Mouse (Mus musculus) ovary, postnatal 36 days (tissue): ENCODE measurements around the gene Nrap.
"Not testable (repeated sequence)": the region's sequence is repeated elsewhere in the genome, so short reads cannot be mapped to it uniquely, and the experiment has no call there.

Experiments
- DNase-seq: peaks from one replicate; pipeline ENCODE4 v3.0.0; 2022; ENCODE audit warnings: low spot score, mixed read lengths

The Nrap gene

GRCm38 (mm10) chr19:56389879-56390278, at the start of gene Nrap:
TSS of gene Nrap (minus strand) at chr19:56390037.
- DNase-seq, result no peak

DNA sequence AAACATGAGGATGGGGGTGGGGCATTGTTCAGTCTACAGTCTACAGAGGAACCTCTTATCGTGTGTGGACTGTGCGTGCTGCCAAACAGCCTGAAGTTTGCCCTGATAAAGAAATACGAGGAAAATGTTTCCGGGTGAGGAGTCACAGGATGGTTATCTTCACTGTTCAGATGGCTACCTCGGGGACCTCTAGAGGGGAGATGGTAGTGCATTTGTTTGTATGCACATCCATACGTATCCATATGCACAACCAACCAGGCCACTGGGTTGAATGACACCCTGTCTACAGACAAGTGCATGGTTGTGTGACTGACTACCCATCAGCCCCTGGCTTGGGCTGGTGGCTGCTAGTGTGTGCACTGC, 49.2 kb upstream of the Nrap start:
- DNase-seq, result no peak

DNA sequence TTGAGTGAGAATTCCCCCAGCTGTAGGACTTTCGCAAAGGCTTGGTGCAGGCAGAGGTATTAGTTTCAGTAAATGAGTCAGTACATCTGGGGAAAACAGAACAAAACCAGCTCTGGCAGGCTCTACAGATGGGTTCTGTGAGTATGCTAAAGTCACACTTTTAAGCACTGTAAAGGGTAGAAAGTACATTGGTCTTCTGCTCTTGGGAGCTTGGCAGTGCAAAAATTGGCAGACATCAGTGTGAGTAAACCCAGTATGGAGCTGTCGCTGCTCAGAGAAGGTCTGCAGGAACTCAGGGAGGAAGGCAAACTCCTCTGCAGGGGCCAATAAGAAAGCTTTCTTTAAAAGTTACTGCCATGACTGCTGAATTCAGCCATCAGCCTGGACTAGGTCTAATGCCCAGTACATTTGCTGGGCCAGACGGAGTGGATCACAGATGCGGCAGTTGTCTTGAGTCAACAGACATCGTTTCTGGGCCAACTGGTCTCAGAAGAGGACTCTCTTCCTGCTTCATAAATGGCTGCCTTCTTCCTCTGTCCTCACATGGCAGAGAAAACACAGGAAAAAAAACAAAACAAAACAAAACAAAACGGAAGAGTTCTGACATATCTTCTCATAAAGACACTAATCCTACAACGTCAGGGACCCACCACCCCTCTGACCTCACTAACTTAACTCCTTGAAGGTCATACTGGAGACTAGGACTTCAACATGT, 48.7 kb upstream of the Nrap start:
- no peak for DNase-seq

- no peak for DNase-seq
Measured at GRCm38 (mm10) chr19:56436380-56436779, 46.5 kb upstream of the Nrap start.

GRCm38 (mm10) chr19:56433581-56433980, 43.7 kb upstream of the Nrap start:
- no peak for DNase-seq

DNA sequence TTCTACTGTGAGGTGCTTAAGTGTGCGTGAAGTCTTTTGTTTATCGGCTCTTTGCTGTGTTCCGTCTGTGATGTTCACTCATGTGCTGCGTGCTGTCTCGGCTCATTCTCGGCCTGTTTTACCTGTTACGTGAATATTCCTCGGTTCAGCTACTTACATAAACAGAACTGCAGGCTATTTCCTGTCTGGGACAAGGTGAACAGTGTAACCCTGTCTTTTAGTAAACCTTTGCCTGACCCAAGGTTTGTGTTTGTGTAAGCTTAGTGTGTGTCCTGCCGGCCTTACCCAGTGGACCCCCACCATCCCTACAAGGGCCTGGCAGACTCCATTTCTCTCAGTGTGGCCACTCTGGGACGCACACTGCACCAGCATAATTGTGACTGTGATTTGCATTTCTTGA, 42.9 kb upstream of the Nrap start:
- no peak for DNase-seq

- DNase-seq, result no peak
Measured at GRCm38 (mm10) chr19:56430369-56430768, 40.5 kb upstream of the Nrap start.

- no peak for DNase-seq
Measured at GRCm38 (mm10) chr19:56425492-56425891, 35.7 kb upstream of the Nrap start.

DNA sequence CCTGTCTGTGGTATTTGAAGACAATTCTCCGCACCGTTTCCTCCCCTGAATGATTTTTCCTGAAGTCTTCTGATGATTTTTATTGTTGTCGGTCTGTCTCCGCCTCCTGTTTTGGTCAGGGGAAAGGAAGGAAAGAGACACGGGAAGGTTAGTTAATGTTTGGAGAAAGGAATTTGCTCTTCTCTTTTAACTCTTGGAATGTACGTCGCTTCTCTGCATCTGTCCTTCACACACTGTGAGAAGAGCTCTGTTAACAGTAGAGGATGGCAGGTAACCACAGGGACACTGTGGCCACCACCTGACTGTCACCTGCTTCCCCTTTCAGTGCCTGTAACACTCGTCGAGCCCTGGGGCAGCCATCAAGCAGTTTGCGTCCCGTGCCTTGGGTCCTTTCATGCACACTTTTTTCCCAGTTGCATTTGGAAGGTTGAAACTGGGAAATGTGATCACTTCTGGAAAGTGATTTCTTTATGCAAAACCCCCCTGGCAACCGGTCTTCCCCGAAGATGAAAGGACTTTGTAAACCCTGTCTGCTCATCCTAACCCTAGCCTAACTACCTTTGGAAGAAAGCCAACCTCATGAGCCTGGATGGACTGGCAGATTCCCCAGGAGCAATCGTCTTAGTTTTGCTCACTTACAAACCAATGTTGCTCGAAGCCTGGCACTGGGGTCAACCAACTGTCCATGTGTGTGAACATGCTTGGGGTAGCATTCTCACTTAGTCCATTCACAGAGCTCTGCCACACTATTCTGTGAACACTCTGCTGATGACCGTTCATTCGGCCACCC, 35.0 kb upstream of the Nrap start:
- DNase-seq, result no peak

DNA sequence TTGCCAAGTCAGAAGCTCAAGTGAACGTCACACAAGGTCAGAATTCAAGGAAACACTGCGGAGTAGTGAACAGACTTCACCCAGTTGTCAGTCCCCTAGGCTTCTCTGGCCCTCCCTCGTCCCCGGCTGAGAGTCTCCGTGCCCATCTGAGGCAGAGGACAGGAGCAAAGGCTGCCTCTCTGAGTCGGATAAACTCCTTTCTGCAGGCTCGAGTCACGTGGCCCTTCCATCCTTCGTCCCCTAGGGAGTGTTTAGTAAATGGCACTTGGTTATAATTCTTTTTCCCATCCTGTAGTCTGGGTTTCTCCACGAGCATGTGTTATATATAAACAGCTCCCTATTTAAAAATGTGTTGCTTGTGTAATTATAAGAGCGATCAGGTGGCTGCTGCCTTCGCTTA, 33.5 kb upstream of the Nrap start:
- DNase-seq, result no peak

DNA sequence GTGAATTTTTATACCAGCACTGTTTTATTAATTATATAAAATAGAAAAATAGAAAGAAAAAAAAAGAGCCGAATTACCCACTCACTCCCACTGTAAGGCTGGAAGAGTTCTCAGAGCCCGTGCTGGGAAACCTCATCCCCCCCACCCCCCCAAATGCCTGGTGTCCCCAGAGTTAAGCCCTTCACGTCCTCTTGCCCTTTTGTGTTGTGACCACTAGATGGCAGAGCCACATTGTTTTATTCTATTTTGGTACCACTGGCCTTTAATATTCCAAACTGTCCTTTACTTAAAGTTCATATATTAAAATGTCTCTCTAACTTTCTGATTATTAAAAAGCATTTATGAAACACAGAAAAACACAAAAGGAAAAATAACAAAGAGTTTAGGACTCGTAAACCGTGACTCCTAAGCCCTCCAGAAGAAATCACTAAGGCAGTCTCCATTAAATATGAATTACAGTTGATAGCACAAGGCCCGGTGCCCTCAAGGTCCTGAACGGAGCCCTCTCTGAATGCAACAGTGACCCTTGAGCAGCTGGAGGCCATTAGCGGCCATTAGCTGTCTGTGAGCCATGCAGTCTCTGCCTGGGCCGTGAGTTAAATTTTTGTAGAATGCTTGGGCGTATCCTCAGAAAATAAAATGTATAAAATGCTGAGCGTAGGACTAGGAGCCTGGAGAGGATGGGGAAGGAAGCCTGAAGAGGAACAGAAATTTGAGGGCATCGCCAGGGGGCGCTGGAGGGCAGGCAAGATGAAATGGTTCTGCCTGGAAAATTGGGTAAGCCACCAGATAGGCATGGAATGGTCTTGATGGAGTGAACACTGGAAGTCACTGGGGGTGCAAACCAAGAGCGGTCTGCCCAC, 32.9 kb upstream of the Nrap start:
- peak; percentile 83 for DNase-seq

DNA sequence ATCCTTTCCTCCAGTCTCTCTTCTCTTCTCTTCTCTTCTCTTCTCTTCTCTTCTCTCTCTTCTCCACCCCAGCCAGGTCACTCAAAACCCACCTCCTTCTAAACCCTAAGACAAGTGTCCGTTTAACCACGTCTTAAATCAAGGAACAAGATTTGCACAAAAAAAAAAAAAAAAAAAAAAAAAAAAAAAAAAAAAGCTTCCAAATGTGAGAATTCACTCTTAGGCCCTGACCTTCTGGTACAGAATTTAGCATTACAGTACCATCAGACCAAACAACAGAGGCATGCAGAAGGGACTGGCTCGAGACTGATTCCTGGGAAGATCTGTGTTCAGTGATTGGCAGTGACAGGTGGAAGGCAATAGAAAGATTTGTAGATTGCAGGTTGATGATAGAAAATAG, 30.5 kb upstream of the Nrap start:
- DNase-seq, result no peak

DNA sequence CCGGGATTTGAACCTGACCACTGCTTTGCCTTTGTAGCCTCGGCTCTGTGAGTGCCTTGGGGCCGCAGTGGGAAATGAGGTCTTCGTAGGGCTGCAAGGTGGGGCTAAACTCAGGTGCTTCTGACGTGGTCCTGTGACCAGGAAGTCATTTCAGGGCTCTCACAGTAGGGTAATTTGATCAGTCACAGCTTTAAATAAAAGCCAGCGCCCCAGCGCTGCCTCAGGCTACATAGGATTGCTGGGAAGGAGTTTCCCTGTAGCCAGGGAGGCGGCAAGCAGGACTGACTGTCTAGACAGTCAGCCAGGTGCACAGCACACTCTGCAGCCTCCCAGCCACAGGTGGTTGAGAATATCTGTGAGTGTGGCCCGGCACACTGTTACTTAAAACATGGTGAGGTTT, 29.6 kb upstream of the Nrap start:
- no peak for DNase-seq

DNA sequence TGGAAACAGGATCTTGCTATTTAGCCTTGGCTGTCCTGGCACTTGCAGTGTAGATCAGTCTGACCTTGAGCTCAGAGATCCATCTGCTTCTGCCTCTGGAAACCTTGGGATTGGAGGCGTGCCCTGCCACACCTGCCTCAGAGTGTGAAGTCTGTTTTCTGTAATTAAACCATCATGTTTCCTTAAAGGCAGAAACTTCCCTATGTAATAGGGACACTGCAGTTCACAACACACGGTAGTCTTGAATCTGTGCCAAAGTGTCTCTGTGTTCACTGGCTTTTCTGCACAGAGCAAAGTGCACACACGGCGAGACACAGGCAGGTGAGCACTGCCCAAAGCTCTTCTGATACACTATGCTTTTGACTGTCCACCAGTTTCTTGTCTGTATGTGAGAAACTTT, 28.6 kb upstream of the Nrap start:
- DNase-seq, result no peak

DNA sequence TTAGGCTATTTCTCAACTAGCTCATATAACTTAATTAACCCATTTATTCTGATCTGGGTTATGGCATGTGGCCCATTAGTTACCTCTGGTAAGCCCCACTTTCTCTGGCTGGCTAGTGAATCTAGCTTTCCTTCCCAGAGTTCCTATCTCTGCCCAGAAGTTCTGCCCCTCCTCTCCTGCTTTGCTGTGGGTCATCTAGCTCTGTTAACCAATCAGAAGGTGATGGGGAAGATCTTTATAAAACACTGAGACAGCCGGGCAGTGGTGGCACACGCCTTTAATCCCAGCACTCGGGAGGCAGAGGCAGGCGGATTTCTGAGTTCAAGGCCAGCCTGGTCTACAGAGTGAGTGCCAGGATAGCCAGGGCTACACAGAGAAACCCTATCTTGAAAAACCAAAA, 20.0 kb upstream of the Nrap start:
- not testable (repeated sequence) for DNase-seq

- no peak for DNase-seq
Measured at GRCm38 (mm10) chr19:56406581-56406980, 16.7 kb upstream of the Nrap start.

- DNase-seq, result no peak
Measured at GRCm38 (mm10) chr19:56405824-56406223, 16.0 kb upstream of the Nrap start.

DNA sequence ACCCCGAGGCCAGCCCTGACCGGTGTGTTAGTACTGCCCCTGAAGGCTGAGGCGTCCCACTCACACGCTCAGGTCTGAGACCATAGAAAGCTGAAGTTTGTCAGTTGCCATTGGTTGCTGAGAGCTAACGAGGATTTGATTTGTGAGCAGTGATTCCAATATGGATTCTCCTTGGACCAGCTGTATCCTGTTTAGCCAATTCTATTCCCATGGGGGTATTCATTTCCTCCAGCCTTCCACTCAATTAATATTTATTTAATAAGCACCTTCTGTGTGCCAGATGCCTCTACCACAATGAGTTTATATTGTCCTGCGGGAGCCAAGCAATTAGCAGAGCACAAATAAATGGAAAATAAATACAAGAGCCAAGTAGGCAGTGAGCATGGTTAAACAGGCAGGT, 12.0 kb upstream of the Nrap start:
- no peak for DNase-seq

DNA sequence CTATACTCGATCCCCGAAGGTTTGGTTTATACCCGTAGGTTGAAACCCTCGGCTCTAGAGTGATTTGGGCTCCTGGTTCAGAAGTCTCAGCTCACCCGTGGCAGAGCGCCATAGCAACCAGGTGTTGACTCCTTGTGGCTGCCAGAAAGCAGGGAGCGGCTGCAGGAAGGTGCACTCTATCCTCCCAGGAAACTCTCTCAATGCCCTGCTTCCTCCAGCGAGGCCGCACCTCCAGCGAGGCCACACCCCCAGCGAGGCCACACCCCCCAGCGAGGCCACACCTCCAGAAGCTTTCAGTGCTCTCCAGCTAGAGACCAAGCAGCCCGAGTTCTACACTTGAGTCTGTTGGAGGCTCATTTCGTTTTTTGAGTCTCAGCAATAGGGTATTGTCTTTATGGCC, 10.4 kb upstream of the Nrap start:
- DNase-seq, result peak; percentile 78

GRCm38 (mm10) chr19:56398528-56398795, 8.6 kb upstream of the Nrap start:
- no peak for DNase-seq

- no peak for DNase-seq
Measured at GRCm38 (mm10) chr19:56397663-56398527, 8.1 kb upstream of the Nrap start.
